Mouse (Mus musculus): Measurements from ENCODE around the gene B2m. TPM values are rescaled to one million over a fixed set of nuclear protein-coding genes. Genes with fewer than 3 reads are reported as not detected.
"Not testable (repeated sequence)": the region's sequence is repeated elsewhere in the genome, so short reads cannot be mapped to it uniquely, and the experiment has no call there.

B2m gene
- polyA plus RNA-seq (2011; ENCODE audit: insufficient read depth, insufficient read length, low read depth, missing spikeins): 116 and 119 TPM in 2 replicates

- Histone ChIP-seq H3K27ac (ENCODE audit: insufficient read depth, low read length) (no peak within 1 kb of the TSS), H3K4me1 (ENCODE audit: control insufficient read depth, insufficient read depth, low read length) (no peaks in the 10 kb centered on the region), H3K27me3 (ENCODE audit: control insufficient read depth, insufficient read depth, low read length, poor library complexity, severe bottlenecking) (peaks cover 1% of the 10 kb centered on the region; the same call in 1 of the 2 replicates), H3K4me3 (ENCODE audit: low read depth, low read length) (peak within 1 kb of the TSS; percentile 85), H3K9ac (ENCODE audit: low read depth, poor library complexity, severe bottlenecking) (peak within 1 kb of the TSS; percentile 61), H3K9me3 (replicated peaks; ENCODE audit: control insufficient read depth, insufficient read depth, low read length, poor library complexity, severe bottlenecking) (no peaks in the 10 kb centered on the region), H3K36me3 (ENCODE audit: control insufficient read depth, insufficient read depth, low read length, poor library complexity, severe bottlenecking) (no peaks in the 10 kb centered on the region)
- TF ChIP-seq EP300 (IDR thresholded peaks at IDR 0.05; ENCODE audit: insufficient read depth, low read depth, low read length) (no peak), POLR2A (IDR thresholded peaks at IDR 0.05; ENCODE audit: insufficient read depth, low read length) (peak; percentile 47), CTCF (IDR thresholded peaks at IDR 0.05; ENCODE audit: low read depth, low read length) (no peak)
Measured at GRCm38 (mm10) chr2:122147508-122148241, at the start of gene B2m. TSS of gene B2m (plus strand) at chr2:122147686.

GRCm38 (mm10) chr2:122097686-122098085 is 49.8 kb upstream of the B2m start:
- not testable (repeated sequence) for H3K9ac ChIP-seq (ENCODE audit: low read depth, poor library complexity, severe bottlenecking); H3K27ac ChIP-seq (ENCODE audit: insufficient read depth, low read length); H3K27me3 ChIP-seq (ENCODE audit: control insufficient read depth, insufficient read depth, low read length, poor library complexity, severe bottlenecking); H3K4me3 ChIP-seq (ENCODE audit: low read depth, low read length); H3K9me3 ChIP-seq (replicated peaks; ENCODE audit: control insufficient read depth, insufficient read depth, low read length, poor library complexity, severe bottlenecking); H3K4me1 ChIP-seq (ENCODE audit: control insufficient read depth, insufficient read depth, low read length)
- H3K36me3 ChIP-seq (ENCODE audit: control insufficient read depth, insufficient read depth, low read length, poor library complexity, severe bottlenecking): peaks cover 42% of the 10 kb centered on the region

DNA sequence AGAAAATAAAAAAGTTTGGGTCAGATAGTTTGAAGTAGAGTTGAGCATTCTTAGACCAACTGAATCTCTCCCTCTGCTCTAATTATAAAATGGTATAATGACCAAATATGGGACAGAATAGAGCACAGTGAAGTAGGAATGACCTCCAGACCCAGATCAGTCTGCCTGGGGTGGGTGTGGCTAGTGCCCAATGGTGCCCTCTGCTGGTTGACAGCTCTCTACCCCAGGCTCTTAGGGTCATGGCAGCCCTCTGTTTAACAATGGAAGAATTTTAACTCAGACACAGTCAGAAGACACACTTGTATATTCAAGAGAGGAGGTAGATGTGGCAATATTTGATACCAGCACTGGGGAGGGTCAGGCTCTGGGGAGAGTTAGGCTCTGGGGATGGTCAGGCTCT is 45.4 kb upstream of the B2m start:
- no peak overlapping the region for H3K27ac ChIP-seq (ENCODE audit: insufficient read depth, low read length)

DNA sequence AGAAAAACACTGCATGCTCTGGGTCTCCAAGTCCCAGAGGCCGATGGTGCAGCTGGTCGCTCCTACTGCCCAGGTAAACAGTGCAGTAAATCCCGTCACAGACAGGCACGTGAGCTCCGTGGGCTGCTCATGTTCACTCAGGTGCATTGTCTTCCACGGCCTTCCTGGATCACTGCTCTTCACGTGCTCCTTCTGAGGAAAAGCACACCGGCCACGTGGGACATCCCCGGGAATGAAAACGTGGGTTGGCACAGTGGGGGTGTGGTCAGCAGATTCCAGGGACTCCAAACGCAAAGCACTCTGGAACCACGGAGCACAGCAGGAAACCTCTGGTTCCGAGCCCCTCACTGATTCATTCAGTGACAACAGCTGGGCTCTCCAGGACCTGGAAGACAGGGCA is 39.4 kb upstream of the B2m start:
- Histone ChIP-seq H3K36me3 (ENCODE audit: control insufficient read depth, insufficient read depth, low read length, poor library complexity, severe bottlenecking) (peaks cover 6% of the 10 kb centered on the region; the same call in 1 of the 2 replicates), H3K27me3 (ENCODE audit: control insufficient read depth, insufficient read depth, low read length, poor library complexity, severe bottlenecking) (no peaks in the 10 kb centered on the region), H3K27ac (ENCODE audit: insufficient read depth, low read length) (no peak overlapping the region), H3K9me3 (replicated peaks; ENCODE audit: control insufficient read depth, insufficient read depth, low read length, poor library complexity, severe bottlenecking) (no peaks in the 10 kb centered on the region), H3K4me1 (ENCODE audit: control insufficient read depth, insufficient read depth, low read length) (no peaks in the 10 kb centered on the region), H3K4me3 (ENCODE audit: low read depth, low read length) (no peak overlapping the region), H3K9ac (ENCODE audit: low read depth, poor library complexity, severe bottlenecking) (no peak overlapping the region)
- TF ChIP-seq POLR2A (IDR thresholded peaks at IDR 0.05; ENCODE audit: insufficient read depth, low read length): no peak
- TF ChIP-seq CTCF (IDR thresholded peaks at IDR 0.05; ENCODE audit: low read depth, low read length): no peak
- no peak for TF ChIP-seq EP300 (IDR thresholded peaks at IDR 0.05; ENCODE audit: insufficient read depth, low read depth, low read length)

More for the DNA sequence above, 45.4 kb upstream of the B2m start:
- H3K9ac ChIP-seq (ENCODE audit: low read depth, poor library complexity, severe bottlenecking): no peak overlapping the region
- peaks cover 20% of the 10 kb centered on the region for H3K36me3 ChIP-seq (ENCODE audit: control insufficient read depth, insufficient read depth, low read length, poor library complexity, severe bottlenecking)
- TF ChIP-seq CTCF (IDR thresholded peaks at IDR 0.05; ENCODE audit: low read depth, low read length) (peak; percentile 39), EP300 (IDR thresholded peaks at IDR 0.05; ENCODE audit: insufficient read depth, low read depth, low read length) (no peak)
- no peak overlapping the region for H3K4me3 ChIP-seq (ENCODE audit: low read depth, low read length)
- no peaks in the 10 kb centered on the region for H3K4me1 ChIP-seq (ENCODE audit: control insufficient read depth, insufficient read depth, low read length)
- no peaks in the 10 kb centered on the region for H3K27me3 ChIP-seq (ENCODE audit: control insufficient read depth, insufficient read depth, low read length, poor library complexity, severe bottlenecking)
- H3K9me3 ChIP-seq (replicated peaks; ENCODE audit: control insufficient read depth, insufficient read depth, low read length, poor library complexity, severe bottlenecking): no peaks in the 10 kb centered on the region

DNA sequence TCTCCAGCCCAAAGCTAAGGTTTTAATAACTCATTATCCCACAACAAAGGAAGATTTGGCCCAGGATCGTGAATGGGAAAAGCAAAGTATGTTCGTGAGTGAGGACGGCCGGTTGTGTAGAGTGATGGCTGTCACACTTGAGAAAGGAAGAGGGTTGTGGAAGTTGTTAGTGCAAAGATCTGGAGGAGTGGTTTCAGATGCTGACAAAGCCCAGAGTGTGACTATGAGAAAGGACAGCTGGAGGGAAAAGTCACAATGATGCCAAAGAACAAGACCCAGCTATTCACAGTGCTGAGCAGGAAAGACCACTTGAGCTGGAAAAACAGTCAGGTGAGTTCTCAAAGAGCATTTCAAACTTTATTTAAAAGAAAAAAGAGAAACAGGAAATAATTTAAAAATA is 37.8 kb upstream of the B2m start:
- H3K4me3 ChIP-seq (ENCODE audit: low read depth, low read length): no peak overlapping the region
- no peak overlapping the region for H3K9ac ChIP-seq (ENCODE audit: low read depth, poor library complexity, severe bottlenecking)
- no peaks in the 10 kb centered on the region for H3K9me3 ChIP-seq (replicated peaks; ENCODE audit: control insufficient read depth, insufficient read depth, low read length, poor library complexity, severe bottlenecking)
- H3K36me3 ChIP-seq (ENCODE audit: control insufficient read depth, insufficient read depth, low read length, poor library complexity, severe bottlenecking): peaks cover 14% of the 10 kb centered on the region
- no peaks in the 10 kb centered on the region for H3K27me3 ChIP-seq (ENCODE audit: control insufficient read depth, insufficient read depth, low read length, poor library complexity, severe bottlenecking)
- no peak overlapping the region for H3K27ac ChIP-seq (ENCODE audit: insufficient read depth, low read length)
- H3K4me1 ChIP-seq (ENCODE audit: control insufficient read depth, insufficient read depth, low read length): no peaks in the 10 kb centered on the region
- TF ChIP-seq EP300 (IDR thresholded peaks at IDR 0.05; ENCODE audit: insufficient read depth, low read depth, low read length) (no peak), POLR2A (IDR thresholded peaks at IDR 0.05; ENCODE audit: insufficient read depth, low read length) (no peak), CTCF (IDR thresholded peaks at IDR 0.05; ENCODE audit: low read depth, low read length) (no peak)

DNA sequence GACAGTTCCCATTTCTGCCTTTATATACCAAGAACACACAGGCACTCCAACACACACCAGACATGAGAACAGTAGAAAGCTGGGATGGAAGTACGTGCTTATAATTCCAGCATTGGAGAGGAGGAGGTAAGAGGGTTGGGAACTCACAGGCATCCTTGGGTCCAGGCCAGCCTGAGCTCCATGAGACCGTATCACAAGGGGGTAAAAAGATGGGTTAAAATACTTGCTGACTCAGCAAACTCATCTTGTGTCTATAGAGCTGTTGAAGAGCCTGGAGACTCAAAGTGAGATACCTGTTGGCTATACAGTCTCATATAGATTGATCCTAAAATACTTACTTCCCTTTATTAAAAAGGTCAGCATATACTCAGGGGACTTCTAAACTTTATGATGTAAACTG is 30.6 kb upstream of the B2m start:
- TF ChIP-seq EP300 (IDR thresholded peaks at IDR 0.05; ENCODE audit: insufficient read depth, low read depth, low read length) (no peak), POLR2A (IDR thresholded peaks at IDR 0.05; ENCODE audit: insufficient read depth, low read length) (no peak), CTCF (IDR thresholded peaks at IDR 0.05; ENCODE audit: low read depth, low read length) (no peak)
- H3K9ac ChIP-seq (ENCODE audit: low read depth, poor library complexity, severe bottlenecking): peak overlapping the region; percentile 92
- peaks cover 2% of the 10 kb centered on the region for H3K4me1 ChIP-seq (ENCODE audit: control insufficient read depth, insufficient read depth, low read length)
- H3K27ac ChIP-seq (ENCODE audit: insufficient read depth, low read length): no peak overlapping the region
- H3K27me3 ChIP-seq (ENCODE audit: control insufficient read depth, insufficient read depth, low read length, poor library complexity, severe bottlenecking): no peaks in the 10 kb centered on the region
- H3K4me3 ChIP-seq (ENCODE audit: low read depth, low read length): no peak overlapping the region
- H3K9me3 ChIP-seq (replicated peaks; ENCODE audit: control insufficient read depth, insufficient read depth, low read length, poor library complexity, severe bottlenecking): no peaks in the 10 kb centered on the region
- H3K36me3 ChIP-seq (ENCODE audit: control insufficient read depth, insufficient read depth, low read length, poor library complexity, severe bottlenecking): peaks cover 8% of the 10 kb centered on the region

Data from ES-Bruce4 (cell line).